Mouse (Mus musculus) ES-Bruce4 (cell line): Measurements from ENCODE around the gene Tm7sf2. TPM values are rescaled to one million over a fixed set of nuclear protein-coding genes. Genes with fewer than 3 reads are reported as not detected.

Experiments used
- H3K27ac ChIP-seq: 2 replicates; pipeline ENCODE4 v1.5.1; 2012; ENCODE audit warnings: low read length, inconsistent platforms; ENCODE audit not compliant: insufficient read depth
- H3K27me3 ChIP-seq: 2 replicates; pipeline ENCODE4 v1.6.1; 2012; ENCODE audit warnings: mild to moderate bottlenecking, low read length, inconsistent platforms; ENCODE audit not compliant: control insufficient read depth, poor library complexity, insufficient read depth, severe bottlenecking
- H3K36me3 ChIP-seq: 2 replicates; pipeline ENCODE4 v1.6.1; 2012; ENCODE audit warnings: inconsistent platforms, mild to moderate bottlenecking, low read length, moderate library complexity; ENCODE audit not compliant: control insufficient read depth, poor library complexity, insufficient read depth, severe bottlenecking
- H3K4me1 ChIP-seq: one replicate; pipeline ENCODE4 v1.8.1; 2011; ENCODE audit warnings: low read length; ENCODE audit not compliant: control insufficient read depth, insufficient read depth
- H3K4me3 ChIP-seq: 2 replicates; pipeline ENCODE4 v1.5.1; 2011; ENCODE audit warnings: low read depth, mild to moderate bottlenecking, low read length
- H3K9ac ChIP-seq: 2 replicates; pipeline ENCODE4 v1.6.1; 2012; ENCODE audit warnings: low read depth, mild to moderate bottlenecking, inconsistent platforms; ENCODE audit not compliant: poor library complexity, severe bottlenecking
- H3K9me3 ChIP-seq: replicated peaks from 2 replicates; pipeline ENCODE4 v1.6.1; 2012; ENCODE audit warnings: mild to moderate bottlenecking, low read length, inconsistent platforms; ENCODE audit not compliant: control insufficient read depth, poor library complexity, insufficient read depth, severe bottlenecking
- CTCF ChIP-seq: IDR thresholded peaks from one replicate; pipeline ENCODE4 v1.8.1; 2011; ENCODE audit warnings: low read depth, low read length
- EP300 ChIP-seq: IDR thresholded peaks from 2 replicates; pipeline ENCODE4 v1.6.1; 2011; ENCODE audit warnings: low read depth, low read length; ENCODE audit not compliant: insufficient read depth
- POLR2A ChIP-seq: IDR thresholded peaks from one replicate; pipeline ENCODE4 v1.8.1; 2011; ENCODE audit warnings: low read length; ENCODE audit not compliant: insufficient read depth
- polyA plus RNA-seq: library from polyadenylated mRNA; stranded (reverse); fragments of >200 nt; gene quantifications from 2 replicates; pipeline ENCODE4 v1.2.4, GENCODE M21; 2011; ENCODE audit warnings: low read depth; ENCODE audit not compliant: missing spikeins, insufficient read depth, insufficient read length

The Tm7sf2 gene
- 19.1 and 25.8 TPM in 2 replicates for polyA plus RNA-seq

DNA sequence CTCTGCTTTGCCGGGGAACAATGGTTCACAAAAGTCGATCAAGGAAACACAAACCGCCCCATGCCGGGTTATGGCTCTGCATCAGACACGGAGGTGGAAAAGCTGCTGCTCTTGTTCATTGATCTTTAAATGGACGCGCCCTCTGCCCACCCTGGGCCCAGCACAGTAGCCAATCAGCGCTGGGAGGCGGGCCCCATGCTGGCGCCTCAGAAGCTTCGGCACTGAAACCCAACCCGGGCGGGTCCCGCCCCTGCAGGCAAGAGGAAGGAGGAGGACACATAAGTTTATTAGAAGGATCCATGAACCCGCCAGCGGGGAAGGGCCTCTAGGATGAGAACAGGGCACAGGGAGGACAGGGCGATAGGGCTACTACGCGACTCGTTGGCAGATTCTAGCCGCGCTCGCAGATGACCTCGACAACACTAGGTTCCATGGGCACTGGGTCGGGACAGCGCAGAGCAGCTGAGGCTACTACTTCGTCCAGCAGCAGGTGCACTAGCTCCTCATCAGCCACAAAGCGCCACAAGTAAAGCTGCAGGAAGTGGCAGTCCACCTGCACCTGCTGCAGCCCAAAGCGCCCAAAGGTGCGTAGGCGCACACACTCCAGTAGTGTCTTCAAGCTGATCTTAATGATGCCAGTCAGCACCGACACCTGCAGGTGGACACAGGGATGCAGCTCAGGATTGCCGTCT, at the start of gene Tm7sf2:
TSS of gene Tm7sf2 (minus strand) at position 650 of the 692 bp plus-strand sequence.
- peak within 1 kb of the TSS; percentile 74 for H3K9ac ChIP-seq
- peak within 1 kb of the TSS; percentile 30; the same call in 1 of the 2 replicates for H3K27ac ChIP-seq
- H3K36me3 ChIP-seq: no peaks in the 10 kb centered on the region
- H3K4me1 ChIP-seq: peaks cover 2% of the 10 kb centered on the region
- H3K9me3 ChIP-seq: no peaks in the 10 kb centered on the region
- peak; percentile 54 for TF ChIP-seq POLR2A
- TF ChIP-seq EP300: no peak
- peak within 1 kb of the TSS; percentile 82 for H3K4me3 ChIP-seq
- H3K27me3 ChIP-seq: no peaks in the 10 kb centered on the region

DNA sequence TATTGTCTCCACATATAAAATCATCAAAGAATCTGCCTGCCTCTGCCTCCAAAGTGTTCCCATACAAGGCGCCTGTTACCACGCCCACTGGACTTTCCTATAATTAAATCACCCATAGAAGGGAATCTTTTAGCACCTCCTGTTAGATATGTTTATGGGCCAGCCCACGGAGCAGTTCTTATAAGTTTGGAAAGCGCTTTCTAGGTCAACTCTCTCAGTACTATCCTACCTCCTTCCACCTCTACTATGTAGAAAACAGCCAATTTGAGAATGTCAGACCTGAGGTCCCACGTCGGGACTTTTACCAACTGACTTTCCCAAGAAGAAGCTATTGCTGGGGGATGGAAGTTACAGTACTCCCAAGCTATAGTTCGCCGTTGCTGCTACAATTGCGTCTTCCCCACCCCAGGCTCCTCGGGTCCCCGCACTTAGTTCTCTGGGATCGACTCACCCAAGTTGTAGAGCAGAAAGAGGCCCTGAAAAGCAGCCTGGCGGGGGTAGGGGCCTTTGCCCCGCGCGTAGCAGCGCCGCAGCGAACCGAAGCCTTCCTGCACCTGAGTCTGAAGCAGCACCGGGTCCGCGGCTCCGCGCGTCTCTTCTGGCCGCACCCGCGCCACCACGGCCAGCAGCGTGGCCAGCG, 49.3 kb upstream of the Tm7sf2 start:
- Histone ChIP-seq H3K36me3 (peaks cover 14% of the 10 kb centered on the region), H3K27ac (peak overlapping the region; percentile 44), H3K4me1 (peaks cover 2% of the 10 kb centered on the region), H3K4me3 (peak overlapping the region; percentile 80), H3K27me3 (no peaks in the 10 kb centered on the region), H3K9me3 (no peaks in the 10 kb centered on the region), H3K9ac (peak overlapping the region; percentile 86)
- TF ChIP-seq CTCF (no peak), POLR2A (no peak), EP300 (no peak)

DNA sequence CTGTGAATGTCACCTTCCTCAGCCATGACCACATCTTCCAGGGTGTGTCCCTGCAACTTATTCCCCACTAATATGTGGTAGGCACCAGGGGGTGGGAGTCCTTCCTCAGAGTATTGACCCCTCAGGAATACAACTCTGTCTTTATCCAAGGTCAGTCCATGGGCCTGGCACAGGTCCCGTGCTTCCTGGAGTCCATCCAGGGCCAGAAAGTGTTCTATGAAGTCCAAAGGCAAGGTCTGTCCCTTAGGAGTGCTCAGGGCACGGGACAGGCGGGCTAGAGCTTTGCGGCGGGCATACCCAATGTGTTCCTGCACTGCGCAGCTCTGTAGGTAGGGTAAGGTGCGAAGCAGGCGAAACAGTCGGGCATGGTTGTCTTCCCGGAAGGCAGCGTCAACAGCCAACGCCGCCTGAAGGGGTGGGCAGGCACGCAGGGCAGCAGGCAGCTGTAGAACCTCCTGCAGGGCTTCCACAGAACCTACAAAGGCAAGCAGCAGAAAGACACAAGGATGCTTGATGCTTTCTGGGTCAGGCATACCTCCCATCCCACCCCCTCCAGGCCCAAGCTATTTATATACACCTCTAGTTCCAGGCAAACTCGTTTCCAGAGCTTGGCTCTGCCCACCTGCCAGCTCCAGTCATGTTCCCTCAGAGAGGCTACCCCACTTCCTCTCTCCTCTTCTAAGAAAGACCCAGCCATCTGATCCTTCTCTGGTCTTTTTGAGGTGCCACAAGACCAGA, 48.1 kb upstream of the Tm7sf2 start:
- Histone ChIP-seq H3K9ac (0 out of 2 replicates have a peak overlapping the region, but pooled peaks have one; percentile 86), H3K36me3 (peaks cover 14% of the 10 kb centered on the region), H3K9me3 (no peaks in the 10 kb centered on the region), H3K4me3 (no peak overlapping the region), H3K27me3 (no peaks in the 10 kb centered on the region), H3K27ac (no peak overlapping the region), H3K4me1 (peaks cover 2% of the 10 kb centered on the region)
- TF ChIP-seq EP300: no peak
- TF ChIP-seq CTCF: no peak
- no peak for TF ChIP-seq POLR2A

DNA sequence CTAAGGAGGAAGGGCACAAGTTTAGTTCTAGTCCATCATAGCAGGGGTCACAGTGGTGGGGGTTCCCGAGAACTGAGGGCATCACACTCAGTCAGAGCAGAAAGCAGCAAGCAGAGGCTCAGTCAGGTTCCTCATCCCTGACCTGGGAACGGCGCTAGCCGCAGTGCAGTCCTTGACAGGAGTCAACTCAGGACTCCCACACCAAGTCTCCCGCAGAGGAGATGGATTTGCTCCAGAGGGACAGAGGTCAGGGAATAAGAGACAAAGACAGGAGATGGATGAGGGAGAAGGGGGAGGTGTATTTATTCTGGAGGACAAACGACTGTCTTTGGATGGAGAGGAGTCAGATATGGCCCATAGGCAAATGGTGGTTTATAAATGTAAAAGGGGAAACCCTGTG, 44.9 kb upstream of the Tm7sf2 start:
- Histone ChIP-seq H3K36me3 (peaks cover 14% of the 10 kb centered on the region), H3K27me3 (no peaks in the 10 kb centered on the region), H3K4me1 (no peaks in the 10 kb centered on the region), H3K27ac (no peak overlapping the region), H3K9ac (no peak overlapping the region), H3K9me3 (no peaks in the 10 kb centered on the region), H3K4me3 (no peak overlapping the region)
- TF ChIP-seq EP300 (no peak), POLR2A (no peak), CTCF (no peak)

DNA sequence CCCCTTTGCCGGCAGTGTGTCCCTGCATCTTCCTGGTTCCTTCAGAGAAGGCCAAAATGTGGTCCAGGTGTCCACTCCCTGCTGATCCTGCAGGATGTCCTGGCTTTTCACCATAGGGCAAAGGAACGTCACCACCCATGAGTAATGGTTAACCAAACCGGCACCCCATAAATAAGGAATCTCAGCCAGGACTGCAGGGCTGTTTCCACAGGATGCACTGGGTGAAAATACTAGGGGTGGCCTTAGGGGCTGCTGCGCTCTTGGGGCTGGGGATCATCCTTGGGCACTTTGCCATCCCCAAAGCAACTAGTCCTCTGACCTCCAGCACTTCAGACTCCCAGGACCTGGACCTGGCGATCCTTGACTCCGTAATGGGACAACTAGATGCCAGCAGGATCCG, 37.4 kb upstream of the Tm7sf2 start, which contains the start of gene Naaladl1:
TSS of gene Naaladl1 (plus strand) at position 197 of the 400 bp plus-strand sequence.
- TF ChIP-seq CTCF: no peak
- TF ChIP-seq EP300: no peak
- no peak for TF ChIP-seq POLR2A
- H3K27ac ChIP-seq: no peak within 1 kb of the TSS
- peaks cover 2% of the 10 kb centered on the region for H3K4me1 ChIP-seq
- 0 out of 2 replicates have a peak, but pooled peaks cover 3% of the 10 kb centered on the region for H3K36me3 ChIP-seq
- H3K4me3 ChIP-seq: no peak within 1 kb of the TSS
- no peak within 1 kb of the TSS for H3K9ac ChIP-seq
- H3K9me3 ChIP-seq: no peaks in the 10 kb centered on the region
- no peaks in the 10 kb centered on the region for H3K27me3 ChIP-seq

DNA sequence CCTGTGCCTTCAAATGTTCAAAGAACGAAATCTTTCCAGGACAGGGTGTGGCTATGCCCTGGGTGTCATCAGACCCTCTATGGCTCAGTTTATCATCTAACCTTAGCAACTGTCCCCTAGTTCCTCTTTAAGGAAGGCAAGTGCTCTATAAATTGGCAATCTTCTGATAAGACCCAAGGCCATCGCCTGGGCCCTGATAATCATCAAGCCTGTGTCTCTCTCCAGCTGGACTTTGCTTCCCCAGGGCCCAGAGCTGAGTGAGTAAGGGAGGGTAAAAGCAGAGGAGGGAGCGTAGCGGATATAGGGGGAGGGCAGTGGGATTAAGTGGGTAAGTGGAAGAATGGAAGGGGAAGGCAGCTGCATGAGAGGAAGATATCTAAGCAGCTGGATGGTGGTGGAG, 36.3 kb upstream of the Tm7sf2 start:
- Histone ChIP-seq H3K9ac (no peak overlapping the region), H3K4me3 (no peak overlapping the region), H3K9me3 (no peaks in the 10 kb centered on the region), H3K4me1 (peaks cover 2% of the 10 kb centered on the region), H3K36me3 (0 out of 2 replicates have a peak, but pooled peaks cover 5% of the 10 kb centered on the region), H3K27me3 (no peaks in the 10 kb centered on the region), H3K27ac (no peak overlapping the region)
- TF ChIP-seq POLR2A (no peak), EP300 (no peak), CTCF (no peak)
